Mouse (Mus musculus) gastrocnemius, postnatal 10 days (tissue): ENCODE data around the gene Hes2. TPM values are rescaled to one million over a fixed set of nuclear protein-coding genes. Genes with fewer than 3 reads are reported as not detected.

Source experiments
- DNase-seq: peaks from one replicate; pipeline ENCODE4 v3.0.0; 2021; ENCODE audit warnings: mixed read lengths
- total RNA-seq, 2 experiments: library from RNA; stranded (reverse); gene quantifications; 2 replicates each; pipeline ENCODE4 v1.2.3; 2021

Gene Hes2
- total RNA-seq, 2 experiments from 2014 or later = not detected

GRCm38 (mm10) chr4:152131809-152132771 is 26.6 kb upstream of the Hes2 start:
- no peak for DNase-seq

- DNase-seq = no peak
These were observed 25.9 kb upstream of the Hes2 start for GRCm38 (mm10) chr4:152132772-152133169.

GRCm38 (mm10) chr4:152133213-152133612 is 25.5 kb upstream of the Hes2 start:
- no peak for DNase-seq

GRCm38 (mm10) chr4:152134507-152134906 is 24.2 kb upstream of the Hes2 start:
- no peak for DNase-seq

- no peak for DNase-seq
These were observed 23.3 kb upstream of the Hes2 start for GRCm38 (mm10) chr4:152135363-152135762.

GRCm38 (mm10) chr4:152136112-152136875 is 22.4 kb upstream of the Hes2 start:
- no peak for DNase-seq

- no peak for DNase-seq
These were observed 21.8 kb upstream of the Hes2 start for GRCm38 (mm10) chr4:152136876-152137250.

GRCm38 (mm10) chr4:152138497-152139260 is 20.0 kb upstream of the Hes2 start:
- DNase-seq = peak; percentile 91

GRCm38 (mm10) chr4:152140441-152140840 is 18.2 kb upstream of the Hes2 start:
- DNase-seq = no peak

GRCm38 (mm10) chr4:152141521-152142135 is 17.0 kb upstream of the Hes2 start:
- DNase-seq = no peak

- no peak for DNase-seq
These were observed 15.0 kb upstream of the Hes2 start for GRCm38 (mm10) chr4:152143632-152144031.

- DNase-seq = no peak
These were observed 13.2 kb upstream of the Hes2 start for GRCm38 (mm10) chr4:152145473-152145872.

- no peak for DNase-seq
These were observed 12.4 kb upstream of the Hes2 start for GRCm38 (mm10) chr4:152146033-152146827.

GRCm38 (mm10) chr4:152150546-152150945 is 8.1 kb upstream of the Hes2 start:
- no peak for DNase-seq

- DNase-seq = no peak
These were observed 7.2 kb upstream of the Hes2 start for GRCm38 (mm10) chr4:152151451-152151965.

GRCm38 (mm10) chr4:152151966-152152544 is 6.6 kb upstream of the Hes2 start, which contains the start of gene Espn:
Gene Espn, minus strand, starts transcription at chr4:152152371.
- peak; percentile 51 for DNase-seq

GRCm38 (mm10) chr4:152153771-152154177 is 4.9 kb upstream of the Hes2 start:
- DNase-seq = peak; percentile 92

- DNase-seq = no peak
These were observed 3.6 kb upstream of the Hes2 start for GRCm38 (mm10) chr4:152155019-152155418.

- no peak for DNase-seq
These were observed 685 bp upstream of the Hes2 start for GRCm38 (mm10) chr4:152157779-152158584.
